Mouse (Mus musculus): ENCODE data around the gene Lrrc25.

DNA sequence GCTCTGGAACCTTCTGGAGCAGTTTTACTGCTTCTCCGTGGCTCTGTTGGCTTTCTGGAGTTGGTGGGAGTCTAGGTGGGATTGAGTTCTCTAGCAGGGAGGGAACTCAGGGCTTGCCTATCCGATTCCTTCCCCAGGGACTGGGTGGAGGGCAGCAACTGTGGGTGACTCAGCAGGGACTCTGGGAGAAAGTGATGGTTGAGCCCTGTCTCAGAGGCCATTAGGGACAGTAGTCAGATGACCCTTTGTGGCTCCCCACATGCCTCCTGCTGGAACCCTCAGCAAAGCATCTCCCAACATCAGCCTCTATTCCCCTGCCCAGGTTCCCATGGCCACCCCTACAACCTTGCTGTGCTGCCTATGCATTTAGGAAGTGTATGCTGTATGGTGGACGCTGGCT, 27.1 kb downstream of the Lrrc25 start:
- TF ChIP-seq CTCF (IDR thresholded peaks at IDR 0.05; ENCODE audit: low read depth, low read length) (no peak), POLR2A (IDR thresholded peaks at IDR 0.05; ENCODE audit: extremely low read depth, insufficient read depth, low read length) (no peak)

All from liver, adult 2 months (tissue).